Mouse (Mus musculus): Measurements from ENCODE around the gene Lhx5.

Gene Lhx5

GRCm38 (mm10) chr5:120431649-120432485 is at the start of gene Lhx5:
Gene Lhx5 (plus strand): TSS chr5:120431699.
- no peak for DNase-seq (ENCODE audit: low spot score)

GRCm38 (mm10) chr5:120386361-120386760 is 45.1 kb upstream of the Lhx5 start:
- no peak for DNase-seq (ENCODE audit: low spot score)

GRCm38 (mm10) chr5:120388765-120389164 is 42.7 kb upstream of the Lhx5 start:
- DNase-seq (ENCODE audit: low spot score), result no peak

DNA sequence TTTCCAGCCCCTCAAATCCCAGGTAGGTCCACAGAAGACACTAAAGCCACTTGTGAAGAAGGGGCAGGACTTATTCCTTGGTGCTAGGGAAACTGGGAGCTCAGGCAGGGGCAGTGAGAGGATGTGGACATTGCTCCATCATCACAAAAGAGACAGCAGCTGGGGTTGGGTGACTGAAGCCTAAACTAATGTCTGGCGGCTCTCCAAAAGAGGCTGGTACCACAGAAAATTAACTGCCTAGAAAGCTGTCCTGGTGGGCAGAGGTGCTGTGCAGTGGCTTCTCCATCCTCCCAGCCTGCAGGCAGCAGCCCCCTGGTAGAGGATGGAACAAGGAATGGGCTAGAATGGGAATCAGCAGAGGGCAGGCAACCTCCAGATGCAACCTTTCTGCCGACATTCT is 41.5 kb upstream of the Lhx5 start:
- no peak for DNase-seq (ENCODE audit: low spot score)

DNA sequence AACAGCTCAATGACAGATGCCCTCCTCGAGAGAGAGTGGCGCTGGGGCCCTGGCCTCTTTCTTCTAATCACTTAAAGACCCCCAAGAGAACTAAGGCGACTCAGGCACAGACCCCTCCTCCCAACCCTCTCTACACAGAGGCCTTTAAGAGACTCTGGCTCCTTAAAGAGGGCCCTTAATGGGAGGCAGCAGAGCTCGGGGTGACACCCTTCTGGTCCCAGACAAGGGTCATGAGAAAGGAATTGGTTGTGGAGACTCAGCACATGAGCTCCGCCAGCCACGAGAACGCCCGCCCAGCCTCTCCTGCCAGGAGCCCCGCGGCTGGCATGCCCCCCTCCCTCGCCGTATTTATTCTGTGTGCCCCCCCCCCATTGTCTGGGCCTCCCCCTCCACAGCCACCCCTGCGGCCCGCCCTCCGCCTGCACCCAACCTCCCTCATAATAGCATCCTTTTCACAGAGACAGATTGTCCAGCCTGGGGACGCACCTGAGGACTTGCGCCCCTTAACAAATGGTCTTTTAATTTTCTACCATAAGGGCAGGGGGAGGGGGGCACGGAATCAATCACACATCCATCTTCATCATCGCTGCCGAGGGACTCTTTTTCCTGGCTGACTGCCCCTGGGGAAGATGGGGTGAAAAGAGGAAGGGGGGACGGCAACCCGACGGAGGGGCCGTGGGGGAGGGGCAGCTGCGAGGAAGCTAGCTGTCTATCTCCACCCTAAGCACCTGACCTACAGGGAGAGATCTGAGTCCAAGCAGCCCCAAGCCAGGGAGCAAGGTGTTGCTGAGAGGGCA is 37.4 kb upstream of the Lhx5 start:
- no peak for DNase-seq (ENCODE audit: low spot score)

- no peak for DNase-seq (ENCODE audit: low spot score)
Measured at GRCm38 (mm10) chr5:120397988-120398387, 33.5 kb upstream of the Lhx5 start.

- DNase-seq (ENCODE audit: low spot score), result no peak
Measured at GRCm38 (mm10) chr5:120404831-120405591, 26.5 kb upstream of the Lhx5 start.

DNA sequence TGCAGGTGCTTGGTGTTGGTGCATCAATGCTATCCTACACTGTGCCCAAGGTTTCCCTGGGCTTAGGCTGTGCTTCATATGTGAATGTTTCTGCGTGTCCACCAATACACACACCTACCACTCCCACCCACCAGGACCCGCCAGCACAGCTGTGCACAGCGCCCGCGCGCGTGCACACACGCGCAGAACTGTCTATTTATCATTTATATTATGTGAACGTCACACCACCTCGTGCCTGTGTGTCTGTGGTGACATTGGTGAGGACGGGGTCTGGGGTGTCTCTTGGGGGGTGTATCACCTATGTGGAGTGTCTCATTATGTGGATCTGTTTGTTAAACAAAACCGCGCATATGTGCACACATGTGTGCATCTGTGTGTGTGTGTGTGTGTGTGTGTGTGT is 22.6 kb upstream of the Lhx5 start:
- no peak for DNase-seq (ENCODE audit: low spot score)

DNA sequence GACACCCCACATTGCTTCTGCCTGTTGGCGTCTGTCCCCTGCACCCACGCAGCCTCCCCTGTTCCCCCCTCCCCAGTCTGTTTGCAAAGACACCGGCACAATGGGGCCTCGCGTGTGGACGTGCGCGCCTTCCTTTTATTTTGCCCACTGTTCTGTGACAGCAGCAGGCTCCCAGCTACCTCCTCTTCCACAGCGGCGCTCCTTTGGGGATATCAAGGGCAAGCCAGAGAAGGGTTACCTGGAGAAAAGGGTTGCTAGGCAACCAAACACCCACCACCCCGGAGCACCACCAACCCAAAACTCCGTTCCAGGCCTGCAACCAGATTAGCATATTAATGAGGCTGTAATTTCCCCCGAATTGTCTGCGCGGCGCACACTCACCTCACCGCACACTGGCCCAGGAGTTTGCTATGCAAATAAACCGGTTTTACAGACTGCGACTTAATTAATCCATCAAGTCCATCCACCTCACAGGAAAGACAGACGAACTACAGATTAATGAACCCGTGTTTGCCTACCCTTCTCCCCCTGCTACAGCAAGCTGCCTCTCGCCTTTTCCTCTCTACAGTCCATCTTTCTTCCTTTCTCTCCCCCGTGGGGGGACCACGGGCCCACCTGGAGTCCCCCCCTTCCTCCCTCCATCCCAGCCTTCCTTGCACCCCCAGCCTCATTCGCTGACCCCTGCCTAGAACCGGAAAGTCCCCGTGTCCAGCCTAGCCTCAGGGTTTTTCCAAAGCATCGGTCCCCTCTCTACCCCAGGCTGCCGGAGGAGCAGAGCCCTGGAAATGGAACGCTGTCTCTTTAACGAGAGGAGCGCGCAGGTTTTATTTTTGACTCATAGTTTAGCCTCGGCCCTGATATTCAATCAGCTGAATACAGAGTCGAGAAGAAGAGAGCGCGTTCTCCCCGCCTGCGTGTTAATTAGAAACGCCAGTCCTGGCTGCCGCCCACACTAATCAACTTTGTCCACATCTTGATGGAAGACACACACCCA is 21.8 kb upstream of the Lhx5 start:
- DNase-seq (ENCODE audit: low spot score), result no peak

- no peak for DNase-seq (ENCODE audit: low spot score)
Measured at GRCm38 (mm10) chr5:120413436-120413835, 18.1 kb upstream of the Lhx5 start.

DNA sequence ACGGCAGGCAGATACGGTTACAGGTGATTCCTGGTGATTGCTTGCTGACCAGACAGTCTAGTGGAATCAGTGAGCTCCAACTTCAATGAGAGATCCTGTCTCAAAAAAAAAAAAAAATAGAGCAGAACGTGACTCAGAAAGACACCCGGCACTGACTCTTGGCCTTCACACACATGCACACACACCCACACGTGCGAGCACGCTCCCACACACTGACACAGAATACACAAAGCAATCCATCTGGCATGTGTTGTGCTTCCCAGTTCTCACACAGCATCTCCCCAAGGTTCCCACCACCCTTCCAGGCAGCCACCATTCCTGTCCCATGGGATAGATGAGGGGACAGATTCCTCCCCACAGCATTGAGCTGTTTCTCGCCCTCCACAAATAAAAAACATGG is 11.4 kb upstream of the Lhx5 start:
- DNase-seq (ENCODE audit: low spot score), result no peak

GRCm38 (mm10) chr5:120424039-120424438 is 7.5 kb upstream of the Lhx5 start:
- DNase-seq (ENCODE audit: low spot score), result peak; percentile 92

- DNase-seq (ENCODE audit: low spot score), result no peak
Measured at GRCm38 (mm10) chr5:120424657-120425056, 6.8 kb upstream of the Lhx5 start.

GRCm38 (mm10) chr5:120425711-120426110 is 5.8 kb upstream of the Lhx5 start:
- no peak for DNase-seq (ENCODE audit: low spot score)

GRCm38 (mm10) chr5:120426572-120426971 is 4.9 kb upstream of the Lhx5 start:
- no peak for DNase-seq (ENCODE audit: low spot score)

DNA sequence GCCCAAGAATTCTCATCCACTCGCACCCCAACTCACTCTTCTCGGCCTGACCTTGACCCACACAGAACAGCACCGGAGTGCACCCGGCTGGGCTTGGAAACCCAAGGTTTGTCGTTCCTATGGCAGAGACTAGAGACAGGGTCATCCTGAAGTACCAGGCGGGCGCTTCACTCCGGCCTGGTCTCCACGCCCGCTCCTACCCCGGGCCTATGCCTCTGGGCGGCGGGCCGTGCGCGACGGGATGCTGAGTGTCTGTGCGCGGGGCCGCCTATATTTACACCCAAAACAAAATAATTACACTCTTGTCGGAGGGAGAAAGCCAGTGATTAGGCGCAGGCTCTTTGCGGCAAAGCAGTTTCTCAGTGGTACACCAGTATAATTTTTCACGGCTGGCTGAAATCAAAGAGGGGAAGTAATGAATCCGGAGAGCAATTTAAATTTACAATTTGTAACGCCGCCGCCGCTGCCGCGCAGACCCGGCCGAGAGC is 4.0 kb upstream of the Lhx5 start:
- no peak for DNase-seq (ENCODE audit: low spot score)

DNA sequence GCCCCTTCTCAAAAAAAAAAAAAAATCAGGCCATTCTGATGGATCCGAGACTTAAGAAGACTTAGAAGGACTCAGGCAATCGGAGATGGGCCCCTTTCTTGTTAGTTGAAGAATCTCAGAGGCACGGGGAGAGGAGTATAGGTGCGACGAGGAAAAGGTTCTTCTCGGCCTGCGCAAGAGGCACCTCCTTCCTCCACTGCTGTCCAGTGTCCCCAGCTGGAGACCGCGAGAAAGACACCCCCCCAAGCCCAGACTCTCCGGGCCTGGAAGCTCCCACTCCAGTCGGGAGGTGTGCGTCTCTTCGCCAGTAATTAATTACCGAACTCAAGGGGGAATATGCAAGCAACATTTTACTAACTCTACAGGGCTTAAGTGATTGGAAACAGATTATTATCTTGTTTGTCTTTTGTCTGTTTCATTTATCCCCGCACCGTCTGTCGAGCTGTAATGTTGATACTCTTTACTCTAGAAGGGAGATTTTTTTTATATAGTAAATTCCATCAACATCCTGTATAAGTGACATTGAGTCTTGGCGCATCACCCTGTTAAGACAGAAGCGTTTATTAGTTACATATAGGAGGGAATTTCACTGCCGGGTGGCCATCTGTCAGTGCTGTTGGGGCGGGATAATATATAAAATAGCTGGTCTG is 3.2 kb upstream of the Lhx5 start:
- DNase-seq (ENCODE audit: low spot score), result no peak

GRCm38 (mm10) chr5:120428990-120429389 is 2.5 kb upstream of the Lhx5 start:
- DNase-seq (ENCODE audit: low spot score), result no peak

- DNase-seq (ENCODE audit: low spot score), result no peak
Measured at GRCm38 (mm10) chr5:120429692-120430091, 1.8 kb upstream of the Lhx5 start.

GRCm38 (mm10) chr5:120431001-120431583 is 407 bp upstream of the Lhx5 start:
- peak; percentile 43 for DNase-seq (ENCODE audit: low spot score)

Measured in testis, postnatal 10 days (tissue).